Mouse (Mus musculus): Measurements from ENCODE around the gene Cdh23.

Gene Cdh23

DNA sequence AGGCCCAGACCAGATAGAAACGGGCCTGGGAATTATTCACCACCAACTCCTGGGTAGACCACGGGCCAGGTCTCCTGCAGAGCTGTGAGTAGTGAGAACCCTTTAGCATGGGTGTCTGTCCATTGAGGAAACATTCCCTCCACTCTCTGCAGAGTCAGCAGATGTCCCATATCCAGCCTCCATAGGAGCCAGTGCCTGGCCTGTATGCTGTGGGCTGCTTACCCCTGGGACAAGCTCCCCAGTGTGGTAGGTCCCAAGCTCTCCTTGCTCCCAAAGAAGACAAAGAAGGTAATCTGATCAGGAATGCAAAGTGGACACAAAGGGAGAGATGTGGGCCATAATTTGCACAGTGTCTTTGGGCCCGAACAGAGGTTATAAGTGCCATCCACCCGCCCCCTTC, 124.8 kb downstream of the Cdh23 start:
- no peak for DNase-seq

DNA sequence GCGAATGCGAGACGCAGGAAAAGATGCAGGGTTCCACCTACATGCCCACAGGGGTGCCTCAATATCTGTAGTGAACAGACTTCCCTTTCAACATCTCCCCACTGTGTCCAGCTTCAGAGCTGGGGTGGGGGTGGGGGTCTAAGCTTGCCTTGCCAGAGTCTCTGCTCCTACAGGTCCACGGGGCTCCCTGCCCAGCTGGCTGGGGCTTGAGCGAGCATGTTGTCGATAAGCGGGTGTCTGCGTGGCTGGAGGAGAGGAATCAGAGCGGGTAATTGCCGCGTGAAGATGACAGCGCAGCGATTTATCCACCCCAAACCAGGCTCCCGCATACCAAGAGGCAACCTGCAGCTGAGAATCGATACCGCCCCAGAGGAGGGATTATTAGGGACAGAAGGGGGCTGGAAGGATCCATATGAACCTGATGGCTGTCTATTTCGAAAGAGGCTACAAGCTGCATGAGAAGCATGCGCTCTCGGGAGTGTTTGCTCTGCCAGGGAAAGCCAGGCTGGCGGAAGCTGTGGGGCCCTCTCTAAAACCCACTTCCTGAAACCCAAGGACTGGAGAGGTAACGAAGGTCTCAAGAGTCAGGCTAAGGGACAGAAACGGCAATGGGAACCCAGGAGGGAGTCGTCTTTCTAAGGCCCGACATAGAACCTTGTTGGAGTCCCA, 129.8 kb downstream of the Cdh23 start:
- no peak for DNase-seq

DNA sequence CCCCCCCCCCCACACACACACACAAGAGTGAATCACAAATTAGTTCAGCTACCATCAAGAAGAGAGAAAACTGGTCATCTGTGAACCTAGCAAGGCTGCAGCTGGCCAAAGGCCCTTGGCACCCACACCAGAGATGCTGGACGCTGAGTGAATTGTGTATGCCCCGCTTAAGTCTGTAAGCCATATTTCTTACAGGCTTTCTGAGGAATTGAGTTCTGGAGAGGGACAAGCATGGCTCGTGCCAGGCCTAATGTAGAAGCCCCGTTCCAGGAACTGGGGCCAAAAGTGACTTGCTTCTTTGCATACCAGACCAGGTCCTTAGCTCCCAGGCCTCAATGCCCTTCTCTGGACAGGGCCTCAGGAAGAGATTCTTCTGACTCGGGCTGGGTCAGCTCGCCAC, 132.2 kb downstream of the Cdh23 start:
- no peak for DNase-seq

DNA sequence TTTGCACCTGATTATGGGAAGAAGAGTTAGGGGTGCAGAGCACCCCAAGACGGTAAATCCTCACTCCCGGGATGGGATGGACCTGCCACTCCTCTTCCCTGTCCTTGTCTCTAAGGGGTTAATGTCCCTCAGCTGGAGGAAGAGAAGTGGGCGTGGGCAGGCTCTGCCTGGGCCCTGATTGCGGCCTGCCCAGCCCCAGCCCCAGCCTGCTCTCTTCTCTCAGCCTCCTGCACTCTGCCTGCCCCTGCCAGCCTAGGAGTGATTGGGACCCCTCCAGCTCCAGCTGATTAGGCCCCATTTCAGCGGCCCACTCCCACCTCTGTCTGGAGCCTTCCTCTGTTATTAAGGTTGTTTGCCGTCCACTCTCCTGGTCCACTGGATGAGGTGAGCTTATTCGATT, 133.3 kb downstream of the Cdh23 start:
- DNase-seq, result no peak

DNA sequence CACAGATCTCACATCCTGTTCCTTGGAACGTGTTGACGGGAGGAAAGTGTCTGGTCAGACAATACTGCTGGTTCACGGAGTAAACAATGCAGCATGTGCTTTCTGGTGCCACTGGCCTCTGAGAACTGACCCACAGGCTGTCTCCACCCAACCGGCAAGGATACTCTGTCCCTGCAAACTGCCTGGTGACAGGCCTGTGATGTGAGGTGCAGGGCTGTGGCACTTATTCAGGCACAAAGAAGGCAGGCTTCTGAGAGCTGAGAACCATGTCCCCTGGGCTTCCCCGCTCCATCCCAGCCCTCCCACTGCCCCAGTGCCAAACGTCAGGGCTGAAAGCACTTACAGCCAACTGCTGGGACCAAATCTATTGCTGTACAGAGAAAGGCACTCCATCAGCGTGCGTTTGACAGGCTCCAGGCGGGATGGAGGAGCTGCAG, 137.8 kb downstream of the Cdh23 start:
- no peak for DNase-seq

DNA sequence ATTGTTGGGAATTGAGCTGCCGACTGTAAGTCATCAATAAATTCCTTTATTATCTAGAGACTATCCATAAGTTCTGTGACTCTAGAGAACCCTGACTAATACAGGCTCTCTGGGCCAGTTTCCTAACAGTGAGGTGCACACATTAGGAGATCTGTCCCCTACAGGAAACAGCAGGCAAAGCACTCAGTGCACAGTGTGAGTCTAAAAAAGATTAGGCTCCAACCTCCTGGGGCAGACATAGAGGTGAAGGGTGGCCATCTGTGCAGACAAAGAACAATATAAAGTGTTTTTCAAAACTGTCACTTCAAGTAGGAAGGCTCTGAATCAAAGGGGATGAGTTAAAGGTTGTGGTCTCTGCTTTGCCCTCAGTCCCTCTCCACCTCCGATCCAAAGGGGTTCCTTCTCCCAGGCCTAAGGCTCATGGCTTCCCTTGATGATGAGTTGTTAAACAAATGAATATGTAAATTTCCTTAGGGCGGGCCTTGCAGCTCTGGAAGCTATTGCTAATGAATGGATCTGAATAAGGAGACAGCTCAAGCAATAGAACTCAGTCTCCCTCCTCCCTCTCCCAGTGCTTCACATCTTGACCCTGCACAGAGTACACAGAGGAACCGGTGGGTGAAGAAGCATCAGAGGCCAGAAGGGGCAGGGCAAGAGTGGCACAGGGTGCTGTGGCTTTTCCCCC, 143.2 kb downstream of the Cdh23 start:
- DNase-seq, result no peak

DNA sequence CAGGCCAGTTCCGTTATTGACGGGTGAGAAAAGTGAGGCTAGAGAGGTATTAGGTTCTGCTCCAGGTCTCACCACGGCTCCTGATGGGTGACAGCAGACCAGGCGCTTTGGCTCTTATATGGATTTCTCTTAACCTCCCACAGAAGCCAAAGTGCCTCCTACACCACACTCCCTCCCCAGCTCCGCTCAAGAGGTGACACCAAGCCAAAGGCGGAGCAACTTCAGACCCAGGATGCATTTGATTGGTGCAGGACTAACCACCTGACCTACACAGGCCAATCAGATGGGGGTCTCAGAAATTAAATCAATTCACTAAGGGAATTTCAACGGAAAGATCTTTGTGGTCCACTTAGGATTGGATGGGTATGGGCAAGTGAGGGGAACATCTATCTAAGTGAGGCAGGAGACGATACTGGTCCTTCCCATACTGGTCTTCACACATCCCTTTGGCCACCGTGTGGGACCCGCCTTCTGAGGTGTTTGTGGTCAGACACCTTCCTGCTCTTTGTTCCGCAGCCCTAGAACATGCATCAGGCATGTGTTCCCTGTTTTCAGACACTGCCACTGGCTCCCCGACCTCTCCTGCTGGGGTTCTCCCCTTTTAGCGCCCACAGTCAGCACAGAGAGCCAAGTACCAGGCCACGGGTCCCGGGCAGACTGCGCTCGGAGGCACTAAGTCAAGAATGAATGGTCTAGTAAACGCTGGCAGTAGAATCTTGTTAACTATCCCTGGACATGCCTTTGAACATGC, 157.0 kb downstream of the Cdh23 start:
- no peak for DNase-seq

DNA sequence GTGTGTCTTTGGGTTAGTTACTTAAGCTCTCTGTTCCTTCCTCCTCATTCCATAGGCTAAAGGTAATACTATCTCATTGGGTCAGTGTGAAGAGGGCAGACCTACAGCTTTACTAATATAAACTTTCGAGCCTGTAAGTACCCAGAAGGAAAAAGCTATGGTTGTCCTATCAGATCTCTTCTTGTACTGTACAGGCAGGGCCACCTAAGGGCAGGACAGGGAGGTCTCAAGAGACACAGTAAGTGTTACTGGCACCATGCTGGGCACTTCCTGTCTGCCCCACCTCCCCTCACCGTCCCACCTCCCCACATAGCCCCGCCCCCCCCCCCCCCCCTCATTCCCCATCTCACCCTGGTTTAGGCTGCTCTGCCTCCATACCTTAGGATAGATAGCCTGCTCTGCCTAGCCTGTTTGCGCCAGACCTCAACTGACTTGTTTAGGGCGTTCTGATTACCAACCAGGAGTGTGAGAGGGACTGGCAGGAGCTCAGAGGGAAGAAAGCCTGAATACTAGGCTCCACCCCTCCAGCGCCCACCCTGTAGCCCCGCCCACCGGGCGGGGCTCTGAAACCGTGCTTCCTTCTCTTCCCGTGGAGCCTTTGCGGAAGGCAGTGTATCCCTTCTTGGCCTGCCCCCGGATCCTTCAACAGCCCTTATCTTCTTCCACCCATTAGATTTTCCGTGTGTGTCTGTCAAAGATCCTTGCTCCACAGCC, 160.0 kb downstream of the Cdh23 start:
- DNase-seq, result no peak

DNA sequence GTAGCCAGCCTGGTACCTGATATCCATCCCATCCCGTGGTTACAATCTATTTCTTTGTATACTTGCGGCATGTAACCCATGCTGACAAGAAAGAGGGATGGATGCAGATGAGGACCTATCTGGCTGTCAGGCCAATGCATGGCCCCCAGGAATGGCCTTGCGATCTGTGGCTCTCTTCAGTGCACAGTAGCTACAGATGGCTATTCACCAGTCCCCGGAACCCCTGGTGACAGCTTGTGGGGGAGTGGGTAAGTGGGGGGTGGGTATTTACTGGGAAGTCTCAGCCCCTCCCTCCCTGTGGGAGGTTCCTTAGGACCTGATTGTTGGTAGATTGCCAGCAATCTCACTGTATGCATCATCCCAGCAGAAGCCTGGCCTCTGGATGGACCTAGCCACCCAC, 163.8 kb downstream of the Cdh23 start:
- no peak for DNase-seq

DNA sequence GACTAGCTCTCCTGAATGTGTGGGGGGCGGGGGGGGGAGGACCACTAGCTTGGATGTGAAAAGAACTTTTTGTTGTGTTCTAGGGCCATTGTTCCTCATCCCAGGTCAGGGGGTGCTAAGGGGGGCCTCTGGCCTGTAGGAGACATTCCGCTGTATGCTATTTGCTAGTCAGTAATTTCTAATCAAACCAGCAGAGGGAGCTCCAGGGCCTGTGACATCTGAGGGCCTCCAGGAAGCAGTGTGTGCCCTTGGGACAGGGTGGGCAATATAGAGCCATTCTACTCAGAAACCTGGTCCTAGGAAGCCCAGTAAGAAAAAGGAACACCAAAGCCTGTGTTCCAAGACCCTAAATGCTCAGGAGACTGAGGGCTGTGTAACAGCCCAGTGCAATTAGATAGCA, 164.9 kb downstream of the Cdh23 start:
- DNase-seq, result peak; percentile 47

DNA sequence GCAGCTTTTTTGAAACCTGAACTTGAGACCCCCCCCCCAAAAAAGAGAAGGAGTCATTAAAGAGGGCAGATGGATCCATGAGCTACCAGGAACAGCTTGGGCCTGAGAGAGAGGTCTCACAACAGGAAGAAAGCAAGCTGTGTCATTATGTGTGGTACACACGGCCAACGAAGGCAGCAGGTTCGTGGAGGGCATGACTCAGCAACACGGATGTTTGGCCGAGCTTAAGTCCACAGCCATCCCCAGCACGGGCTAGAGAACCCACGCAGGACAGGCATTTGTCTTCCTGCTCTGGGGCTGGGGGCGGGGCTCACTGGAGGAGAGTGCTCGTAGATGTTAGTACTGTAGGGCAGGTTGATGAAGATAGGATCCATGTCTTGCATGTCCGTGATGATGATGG, 165.7 kb downstream of the Cdh23 start:
- DNase-seq, result no peak

DNA sequence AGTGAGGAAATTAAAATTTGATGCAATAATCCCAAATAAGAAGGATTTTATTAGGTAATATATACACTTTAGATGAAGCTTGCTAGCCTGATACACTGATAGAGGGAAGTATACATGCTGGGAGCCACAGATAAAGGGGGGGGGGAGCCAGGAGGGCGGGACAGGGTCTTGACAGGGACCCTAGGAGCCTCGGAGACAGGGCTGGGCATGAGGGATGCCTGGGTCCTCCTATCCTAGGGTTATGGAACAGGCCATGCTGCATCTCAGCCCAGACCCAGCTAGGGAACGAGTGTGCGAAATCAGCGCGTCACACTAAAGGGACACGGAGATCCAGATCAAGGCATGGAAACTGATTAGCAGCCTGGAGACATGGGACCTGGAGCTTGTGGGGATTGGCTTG, 168.3 kb downstream of the Cdh23 start:
- DNase-seq, result no peak

DNA sequence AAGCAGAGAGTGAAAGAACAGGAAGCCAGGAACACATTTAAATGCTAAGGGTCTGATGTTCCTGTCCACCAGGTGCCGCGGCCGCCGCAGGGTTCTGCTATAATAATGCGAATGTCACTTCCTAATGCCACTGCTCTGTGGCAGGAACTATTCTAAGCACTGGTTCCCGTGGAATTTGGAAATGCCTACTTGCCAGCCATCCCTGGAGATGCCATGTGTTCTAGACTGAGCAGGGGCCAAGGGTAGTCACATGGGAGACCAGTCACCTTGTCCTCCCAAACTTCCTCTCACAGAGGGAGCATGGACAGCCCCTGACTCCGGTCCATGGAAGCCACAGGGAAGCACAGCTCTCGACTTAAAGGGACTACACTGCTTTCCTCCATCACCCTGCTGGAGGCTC, 171.2 kb downstream of the Cdh23 start:
- DNase-seq, result peak; percentile 22

DNA sequence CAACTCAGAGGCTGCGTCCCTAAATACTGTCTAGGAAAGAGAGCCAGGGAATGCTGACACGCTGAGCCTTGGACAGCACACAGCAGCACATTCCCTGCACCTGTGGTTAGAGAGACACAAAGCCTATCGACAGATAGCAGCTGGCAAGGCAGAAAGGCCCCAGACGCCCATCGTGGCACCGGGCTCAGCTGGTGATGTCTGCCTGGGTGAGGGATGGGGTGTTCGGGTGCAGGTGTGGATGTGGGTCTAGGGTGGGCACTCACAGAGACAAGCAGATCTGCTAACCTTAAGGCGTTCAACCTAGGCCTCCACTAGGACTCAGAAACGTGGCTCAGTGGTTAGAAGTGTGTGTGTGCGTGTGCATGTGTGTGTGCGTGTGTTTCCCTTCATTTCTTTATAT, 180.0 kb downstream of the Cdh23 start:
- DNase-seq, result no peak

DNA sequence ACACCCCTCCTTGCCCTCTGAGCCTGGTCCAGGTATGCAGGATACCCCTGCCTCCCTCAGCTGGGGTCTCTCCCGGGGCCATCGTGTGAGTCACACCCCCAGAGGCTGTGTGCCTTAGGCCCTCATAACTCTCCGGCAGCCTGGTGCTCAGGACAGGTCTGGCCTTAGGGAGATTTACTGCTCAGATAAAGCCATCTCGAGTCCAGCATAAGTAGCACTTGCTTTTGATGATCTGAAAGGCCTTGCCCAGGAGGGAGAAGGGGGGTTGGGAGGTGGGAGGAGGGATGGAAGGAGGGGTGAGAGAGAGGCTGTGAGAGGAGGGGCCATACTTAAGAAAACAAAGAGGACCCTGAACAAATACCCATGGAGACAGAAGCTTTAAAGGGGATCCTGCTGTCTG, 197.8 kb downstream of the Cdh23 start:
- DNase-seq, result no peak

DNA sequence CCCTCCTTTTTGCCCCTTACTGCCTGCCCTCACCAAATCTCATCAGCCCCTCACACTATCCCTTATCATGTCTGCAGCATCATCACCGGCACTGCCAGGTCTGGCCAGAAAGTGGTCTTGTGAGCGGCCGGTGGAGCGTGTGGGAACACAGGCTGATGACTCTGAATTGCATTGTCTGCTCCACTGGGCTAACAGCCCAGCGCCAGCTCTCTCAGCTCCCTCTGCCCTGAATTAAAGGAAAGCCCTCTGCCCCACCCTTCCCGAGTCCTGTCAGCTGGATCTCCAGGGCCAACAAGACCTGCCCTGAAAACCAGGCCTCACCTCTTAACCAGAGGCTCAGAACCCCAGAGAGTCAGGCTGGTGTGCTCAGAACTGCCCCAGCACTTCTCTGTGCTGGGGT, 201.2 kb downstream of the Cdh23 start:
- DNase-seq, result no peak

DNA sequence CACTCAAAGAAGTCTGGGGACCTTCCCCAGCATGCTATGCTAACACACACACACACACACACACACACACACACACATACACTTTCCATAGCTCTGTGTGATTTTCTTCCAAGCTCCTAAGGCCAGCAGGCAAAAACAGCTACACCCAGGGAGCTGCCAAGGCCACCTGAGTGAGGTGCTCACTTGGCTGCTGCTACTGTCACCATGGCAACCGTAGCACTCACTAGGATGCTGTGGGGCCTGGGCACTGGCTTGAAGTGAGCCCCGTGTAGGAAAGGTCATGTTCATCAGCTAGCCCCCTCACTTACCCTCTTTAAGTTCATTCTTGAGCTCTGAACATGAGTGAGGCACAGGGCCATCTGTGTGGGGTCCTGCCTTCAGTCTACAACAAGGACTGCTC, 204.8 kb downstream of the Cdh23 start:
- no peak for DNase-seq

DNA sequence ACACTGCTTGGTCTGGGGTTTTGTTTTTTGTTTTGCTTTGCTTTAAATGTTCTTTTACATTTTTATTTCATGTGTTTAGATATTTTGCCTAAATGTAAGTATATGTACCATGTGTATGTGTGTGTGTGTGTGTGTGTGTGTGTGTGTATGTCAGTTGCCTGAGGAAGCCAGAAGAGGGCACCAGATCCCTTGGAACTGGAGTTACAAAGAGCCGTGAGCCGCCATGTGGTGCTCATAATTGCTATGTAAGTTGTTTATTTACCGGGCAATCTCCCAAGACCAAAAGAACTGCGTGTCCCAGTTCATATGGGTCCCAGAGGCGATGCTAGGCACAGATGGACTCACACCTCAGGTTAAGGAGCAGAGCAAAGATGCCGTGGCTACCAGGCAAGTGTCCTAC, 214.9 kb downstream of the Cdh23 start:
- DNase-seq, result no peak

DNA sequence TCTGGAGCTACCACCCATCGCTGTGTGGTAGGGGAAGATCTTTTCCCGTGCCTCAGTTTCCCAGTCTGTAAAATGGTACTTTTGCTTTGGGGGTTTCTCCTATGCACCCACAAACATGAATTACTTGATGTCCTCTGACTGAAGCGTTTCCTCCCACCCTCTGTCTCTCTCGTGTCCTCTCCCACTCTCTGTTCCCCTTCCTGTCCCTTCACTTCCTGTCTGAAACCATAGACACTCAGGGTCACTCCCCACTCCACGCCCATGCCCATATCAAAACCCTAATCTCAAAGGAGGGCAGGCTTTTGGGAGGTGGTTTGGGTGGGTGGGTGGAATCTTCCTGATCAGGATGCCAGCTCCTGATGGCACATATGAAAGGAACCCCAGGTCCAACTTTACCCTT, 221.7 kb downstream of the Cdh23 start:
- DNase-seq, result no peak

DNA sequence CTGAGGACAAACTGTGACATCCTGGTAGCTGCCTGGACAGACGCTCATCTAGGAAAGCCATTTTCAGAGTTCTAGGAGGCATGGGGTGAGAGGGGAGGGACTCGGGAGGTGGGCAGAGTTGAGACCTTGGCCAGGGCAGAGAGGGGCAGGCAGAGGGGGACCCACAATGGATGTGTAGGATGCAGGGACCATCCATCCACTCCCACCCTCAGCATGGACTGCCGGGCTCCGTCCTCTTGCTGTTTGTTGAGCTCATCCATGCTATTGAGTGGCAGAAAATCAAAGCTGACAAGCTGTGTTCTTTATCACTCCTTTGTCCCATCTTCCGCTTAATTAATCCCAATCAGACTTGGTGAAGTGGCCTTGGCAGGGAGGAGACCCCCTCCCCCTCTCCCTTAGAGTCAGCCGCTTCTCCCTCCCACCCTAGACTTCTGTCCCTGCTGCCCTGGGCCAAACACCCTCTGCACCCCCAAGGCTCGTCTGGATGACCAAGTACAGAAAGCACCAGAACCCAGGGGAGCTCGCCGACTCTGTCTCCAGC, 222.4 kb downstream of the Cdh23 start:
- DNase-seq, result no peak

DNA sequence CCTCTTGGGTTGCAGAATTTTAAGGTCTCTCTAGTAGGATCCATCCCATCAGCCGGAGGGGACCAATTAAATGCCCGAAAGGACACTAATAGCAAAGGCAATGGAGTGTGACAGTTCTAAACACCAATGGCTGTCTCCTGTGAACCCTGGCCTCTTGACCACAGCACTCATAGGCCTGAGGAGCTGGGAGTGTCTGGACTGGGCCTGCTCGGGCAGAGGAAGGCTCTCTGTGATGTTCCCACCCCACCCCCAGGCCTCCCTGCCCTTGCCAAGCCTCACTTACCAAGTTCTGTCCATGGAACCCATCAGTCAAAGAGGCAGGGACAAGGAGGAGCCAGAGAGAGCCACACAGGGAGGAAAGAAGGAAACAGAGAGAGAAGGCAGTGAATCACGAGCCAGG, 228.5 kb downstream of the Cdh23 start:
- DNase-seq, result no peak

DNA sequence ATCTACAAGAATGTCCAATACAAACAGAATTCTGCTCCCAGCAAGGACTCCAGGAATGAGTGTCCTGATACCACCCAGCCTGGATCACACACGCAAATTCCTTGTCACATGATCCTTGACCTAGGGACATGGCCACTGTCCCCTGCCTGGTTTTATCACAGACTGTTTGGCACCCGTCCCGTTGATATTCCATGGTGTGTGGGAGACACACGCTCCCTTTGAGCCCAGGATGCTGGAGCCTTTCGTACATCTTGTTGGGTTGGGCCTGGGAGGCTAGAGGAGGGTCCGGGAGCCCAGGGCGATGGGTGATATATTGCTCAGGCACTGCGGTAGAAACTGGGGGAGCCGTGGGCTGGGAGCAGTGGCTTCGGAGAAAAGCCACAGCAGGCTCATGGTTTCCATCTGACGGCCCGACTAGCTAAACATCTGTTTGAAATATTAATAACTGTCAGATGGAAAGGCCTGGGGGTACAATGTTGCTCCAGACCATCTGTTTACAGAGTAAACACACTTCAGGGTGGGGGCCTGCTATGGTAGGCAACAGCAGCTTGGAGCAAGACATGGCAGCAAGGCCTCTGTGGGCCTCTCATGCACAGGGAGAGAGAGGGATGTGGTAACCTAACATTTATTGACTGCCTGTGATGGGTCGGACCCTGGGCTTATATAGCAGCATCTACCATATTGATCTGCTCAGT, 232.2 kb downstream of the Cdh23 start:
- no peak for DNase-seq
